Mouse (Mus musculus) adrenal gland (tissue): Measurements from ENCODE around the gene Nkx3-2.

Experiments used
- intact Hi-C: fragments of 180-260 bp; cut with DNase I; formaldehyde crosslinking; loops from one replicate; pipeline ENCODE4 v1.15.1; 2025

Nkx3-2 gene

DNA sequence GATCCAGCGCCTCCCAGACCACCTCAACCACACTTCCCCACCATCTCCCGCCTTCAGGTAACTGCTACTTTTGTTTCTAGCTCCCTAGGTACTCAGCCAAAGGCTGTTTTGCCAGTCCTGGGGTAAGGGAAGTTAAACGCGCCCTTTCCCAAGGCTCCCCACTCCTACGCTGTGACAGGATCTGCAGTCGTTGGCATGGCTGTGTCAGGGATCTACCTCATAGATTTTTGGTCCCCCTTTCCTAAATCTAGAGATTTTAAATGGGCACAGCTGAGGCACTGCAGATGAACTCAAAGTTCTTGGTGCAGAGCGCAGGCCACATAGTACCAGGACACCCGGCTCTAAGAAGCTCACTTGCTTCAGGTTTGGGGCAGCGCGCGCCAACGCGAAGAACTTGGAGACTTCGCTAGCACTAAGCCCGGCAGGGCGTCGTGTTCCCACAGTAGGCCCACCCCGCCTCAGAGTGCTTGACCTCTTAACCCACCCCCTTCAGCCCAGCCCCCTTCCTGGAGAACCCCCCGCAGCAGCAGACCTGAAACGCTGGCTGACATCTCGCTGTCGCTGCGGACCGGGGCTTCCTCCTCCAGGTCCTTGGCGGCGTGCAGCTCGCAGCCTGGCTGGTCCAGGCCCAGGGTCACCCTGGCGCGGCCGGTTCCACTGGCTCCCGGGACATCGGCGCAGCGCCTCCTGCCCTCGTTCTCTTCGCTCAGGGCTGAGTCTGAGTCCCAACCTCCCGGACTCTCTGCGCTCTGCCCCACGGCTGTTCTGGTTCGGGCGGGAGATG is 1.2 kb downstream of the Nkx3-2 start:
- intact Hi-C loops = no loop called here

DNA sequence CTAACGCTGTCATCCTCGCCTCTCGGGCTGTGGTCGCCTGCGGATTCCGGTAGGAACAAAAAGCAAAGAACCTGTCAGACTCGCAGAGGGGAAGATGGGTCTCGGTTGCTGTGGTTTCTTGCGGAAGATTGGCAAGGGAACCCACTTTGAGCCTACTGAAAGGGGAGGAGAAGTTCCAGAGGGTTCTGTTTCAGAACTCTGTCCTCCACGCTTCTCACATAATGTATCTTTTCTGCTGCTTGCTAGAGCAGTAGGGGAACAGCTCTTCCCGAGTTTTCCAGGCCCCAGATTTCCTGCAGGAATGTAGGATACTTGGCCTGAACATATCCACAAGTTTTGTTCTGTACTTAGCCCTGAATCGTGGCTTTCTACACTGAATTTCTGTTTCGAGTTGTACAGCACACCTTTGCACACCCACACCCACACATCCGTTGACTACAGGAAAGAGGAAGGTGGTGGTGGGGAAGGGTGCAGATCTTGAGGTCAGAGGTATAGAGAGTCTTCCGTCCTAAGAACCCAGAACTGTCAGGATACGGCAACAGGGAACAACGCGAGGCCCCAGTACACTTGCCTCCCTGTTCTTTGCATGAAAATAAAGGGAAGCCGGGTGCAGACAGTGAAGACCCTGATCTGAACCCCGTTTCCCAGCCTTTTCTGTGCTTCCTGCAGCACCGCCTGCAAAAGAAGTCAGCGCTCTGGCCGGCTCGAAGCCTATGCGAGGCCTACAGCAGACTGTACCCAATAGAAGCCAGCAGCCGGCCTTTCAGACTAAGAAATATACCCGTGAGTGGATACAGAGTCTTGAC is 2.0 kb downstream of the Nkx3-2 start:
- intact Hi-C loops = no loop called here

DNA sequence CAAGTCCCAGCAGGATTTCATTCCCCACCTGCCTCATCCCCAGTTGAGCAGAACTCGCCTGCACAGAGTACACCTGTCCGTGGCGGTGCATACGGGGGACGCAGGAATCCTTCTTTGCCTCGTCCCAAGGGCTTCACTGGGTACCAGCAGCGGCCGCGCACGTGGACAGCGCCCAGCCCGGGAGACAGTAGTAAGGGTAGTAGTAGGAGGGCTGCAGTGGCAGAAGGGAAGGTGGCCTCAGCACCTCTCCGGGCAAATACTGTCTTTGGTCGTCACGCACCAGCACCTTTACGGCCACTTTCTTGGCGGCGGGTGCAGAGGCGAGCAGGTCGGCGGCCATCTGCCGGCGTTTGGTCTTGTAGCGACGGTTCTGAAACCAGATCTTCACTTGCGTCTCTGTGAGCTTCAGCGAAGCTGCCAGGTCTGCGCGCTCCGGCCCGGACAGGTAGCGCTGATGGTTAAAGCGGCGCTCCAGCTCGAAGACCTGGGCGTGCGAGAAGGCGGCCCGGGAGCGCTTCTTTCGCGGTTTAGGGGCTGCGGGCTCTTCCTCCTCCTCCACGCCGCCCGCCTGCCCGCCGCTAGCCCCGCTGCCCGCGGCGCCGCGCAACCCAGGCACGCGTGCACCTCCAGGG is 2.7 kb downstream of the Nkx3-2 start:
- intact Hi-C loops = no loop called here

DNA sequence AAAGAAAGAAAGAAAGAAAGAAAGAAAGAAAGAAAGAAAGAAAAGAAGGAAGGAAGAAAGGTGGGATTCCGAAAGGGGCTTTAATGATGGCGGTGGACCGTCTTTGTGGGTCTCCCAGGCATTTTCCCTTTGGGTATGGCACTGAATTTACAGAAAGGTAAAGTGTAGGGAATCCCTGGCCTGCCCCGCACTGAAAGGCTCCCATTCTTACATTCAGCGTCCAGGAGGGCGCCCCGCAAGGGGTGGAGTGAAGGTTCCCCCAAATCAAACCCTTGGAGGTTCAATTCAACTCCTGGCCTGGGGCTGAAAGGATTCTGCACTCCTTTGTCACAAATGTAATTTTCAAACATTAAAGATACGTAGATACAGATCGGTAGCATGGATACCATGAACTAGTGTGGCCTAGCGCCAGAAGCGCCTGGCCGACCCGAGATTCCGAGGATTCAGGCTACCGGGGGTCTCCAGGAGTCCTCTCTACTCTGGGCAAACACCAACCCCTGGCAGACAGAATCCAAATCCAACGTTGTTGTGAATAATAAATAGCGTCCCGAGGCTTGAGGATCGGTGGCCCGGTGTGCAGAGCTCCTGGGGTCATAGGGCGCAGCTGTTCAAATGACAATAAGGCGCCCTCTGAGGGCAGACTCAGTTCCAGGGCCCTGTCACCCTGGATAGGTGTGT is 3.3 kb downstream of the Nkx3-2 start:
- intact Hi-C loops = no loop called here

DNA sequence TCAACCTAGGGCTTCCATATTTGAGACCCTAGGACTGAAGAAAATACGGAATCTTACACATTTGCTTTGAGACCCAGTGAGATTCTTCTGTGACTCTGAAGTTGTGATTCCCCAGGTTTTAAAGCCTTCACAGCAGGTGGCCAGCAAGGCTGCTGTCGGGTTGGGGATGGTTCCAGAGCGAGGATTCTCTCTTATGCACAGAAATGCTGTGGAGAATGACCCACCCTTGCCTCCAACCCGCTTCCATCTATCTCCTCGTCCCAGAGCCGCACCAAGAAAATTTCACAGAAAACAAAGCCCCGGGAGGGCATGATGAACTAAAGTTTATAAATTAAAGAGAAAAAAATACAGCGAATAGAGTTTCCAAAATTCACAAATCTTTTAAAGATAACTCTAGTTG is 4.2 kb downstream of the Nkx3-2 start:
- intact Hi-C loops = no loop called here

DNA sequence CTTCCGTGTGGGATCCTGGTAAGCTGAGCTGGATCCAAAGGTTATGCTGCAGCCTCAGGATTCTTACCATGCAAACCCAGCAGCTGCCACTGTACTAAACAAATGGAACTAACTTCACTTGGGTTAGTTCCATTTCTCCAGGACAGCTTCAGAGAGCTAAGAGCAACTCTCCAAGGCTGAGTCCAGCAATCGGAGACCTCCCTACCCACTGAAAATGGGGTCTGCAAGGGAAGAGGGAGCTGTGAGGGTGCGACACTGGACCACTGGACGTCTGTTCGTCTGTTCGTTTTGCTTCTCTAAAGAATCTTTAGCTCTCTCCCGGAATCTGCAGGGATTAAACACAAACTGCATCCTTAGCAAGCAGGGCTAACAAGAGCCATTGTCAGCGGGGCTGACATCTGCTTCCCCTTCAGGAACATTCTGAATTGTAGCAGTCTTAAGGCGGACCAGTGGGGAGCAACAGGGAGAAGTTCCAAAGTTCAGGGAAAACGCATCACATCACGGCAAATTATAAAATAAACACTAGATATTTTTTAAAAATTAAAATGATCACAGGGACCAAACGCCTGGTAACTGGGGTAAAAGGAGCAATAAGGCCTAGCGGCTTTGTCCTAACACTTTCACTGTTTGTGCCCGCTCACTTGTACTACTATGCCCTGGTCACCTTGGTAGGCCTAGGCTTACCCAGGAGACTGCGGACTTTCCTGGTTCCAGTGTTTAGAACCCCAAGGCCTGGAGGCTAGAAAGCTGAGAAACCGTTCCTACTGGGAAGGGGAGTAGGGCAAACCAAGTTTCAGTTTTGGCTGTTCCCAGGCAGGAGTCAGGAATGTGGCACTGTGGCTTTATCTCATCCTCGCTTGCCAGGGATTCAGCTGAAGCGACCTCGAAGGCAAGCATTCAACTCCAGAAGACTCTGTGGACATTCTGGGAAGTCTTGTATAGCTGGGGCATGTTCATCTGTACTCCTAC is 5.3 kb downstream of the Nkx3-2 start:
- intact Hi-C loops = no loop called here

DNA sequence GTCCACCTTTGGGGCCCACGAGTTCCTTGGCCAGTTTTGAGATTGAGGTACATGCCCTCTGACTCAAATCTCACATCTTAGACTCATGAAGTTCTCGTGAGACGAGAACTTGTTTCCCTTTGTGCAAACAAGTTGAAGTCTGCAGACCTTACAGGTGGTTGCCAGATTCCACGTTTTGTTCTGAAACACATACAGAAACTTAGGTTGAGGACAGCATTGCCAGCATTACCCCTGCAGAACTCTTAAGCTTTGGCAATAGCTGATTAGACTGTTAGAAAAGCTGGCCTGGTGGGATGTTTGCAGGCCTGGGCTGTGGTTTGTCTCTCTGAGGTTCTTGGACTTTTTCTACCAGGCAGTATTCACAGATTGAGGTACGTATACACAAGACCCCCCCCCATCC is 7.0 kb downstream of the Nkx3-2 start:
- intact Hi-C loops = no loop called here

DNA sequence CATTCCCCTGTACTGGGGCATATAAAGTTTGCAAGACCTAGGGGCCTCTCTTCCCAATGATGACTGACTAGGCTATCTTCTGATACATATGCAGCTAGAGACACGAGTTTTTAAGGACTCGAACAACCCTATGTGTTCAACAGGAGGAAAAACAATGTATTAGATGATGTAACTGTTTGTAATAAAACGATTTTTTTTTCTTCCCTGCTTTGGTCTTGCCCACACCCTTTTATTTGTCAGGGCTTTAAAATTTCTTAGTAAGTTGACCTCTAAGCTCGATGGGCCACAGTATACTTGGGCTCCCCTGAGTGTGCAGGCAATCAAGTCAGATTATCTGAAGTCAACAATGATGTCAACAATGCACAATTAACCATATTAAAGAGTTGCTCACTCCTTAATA is 7.9 kb downstream of the Nkx3-2 start:
- intact Hi-C loops = no loop called here

DNA sequence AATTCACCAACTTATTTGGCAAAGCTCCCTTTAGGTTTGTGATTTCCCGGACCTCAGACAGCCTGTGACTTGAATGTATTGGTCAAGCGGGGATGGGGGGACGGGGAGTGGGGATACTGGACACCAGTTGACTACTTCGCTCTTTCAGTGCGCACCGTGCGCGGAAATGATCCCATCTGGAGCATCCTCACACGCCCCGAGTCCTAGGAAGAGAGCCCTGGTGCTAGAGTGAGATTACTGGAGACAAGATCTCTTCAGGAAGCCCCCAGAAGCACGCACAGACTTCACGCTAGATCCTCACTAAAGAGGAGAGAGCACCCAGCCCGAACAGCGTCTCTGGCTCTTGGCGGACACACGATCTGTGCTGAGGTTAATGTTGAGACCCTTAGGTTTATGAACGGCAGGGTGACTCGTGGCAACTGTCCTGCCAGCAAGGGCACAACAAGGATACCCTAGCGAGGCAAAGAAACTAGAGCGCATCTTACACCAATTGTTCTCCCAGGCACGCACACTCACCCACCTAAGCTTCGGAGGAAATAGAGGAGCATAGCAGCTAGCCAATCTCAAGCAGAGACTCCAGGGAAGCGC is 8.8 kb downstream of the Nkx3-2 start:
- intact Hi-C loops = no loop called here

DNA sequence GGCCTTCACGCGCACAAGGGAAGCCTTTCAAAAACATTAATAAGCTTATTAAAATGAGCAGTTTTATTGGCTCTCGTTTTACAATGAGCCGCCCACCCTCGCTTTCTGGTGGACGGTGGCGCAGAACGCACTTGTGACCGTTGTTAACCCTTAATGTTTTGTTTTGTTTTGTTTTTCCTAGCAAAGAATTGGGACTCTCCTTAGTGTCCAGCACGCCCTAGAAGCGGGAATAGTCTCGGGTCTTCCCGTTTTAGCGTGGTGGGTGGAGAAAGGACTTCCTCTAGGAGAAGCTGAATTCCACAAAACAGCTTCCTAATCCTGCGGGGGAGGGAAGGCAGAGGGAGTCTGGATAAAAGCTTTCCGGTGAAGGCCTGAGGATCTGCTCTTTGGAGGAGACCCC is 9.5 kb downstream of the Nkx3-2 start:
- intact Hi-C loops = no loop called here

DNA sequence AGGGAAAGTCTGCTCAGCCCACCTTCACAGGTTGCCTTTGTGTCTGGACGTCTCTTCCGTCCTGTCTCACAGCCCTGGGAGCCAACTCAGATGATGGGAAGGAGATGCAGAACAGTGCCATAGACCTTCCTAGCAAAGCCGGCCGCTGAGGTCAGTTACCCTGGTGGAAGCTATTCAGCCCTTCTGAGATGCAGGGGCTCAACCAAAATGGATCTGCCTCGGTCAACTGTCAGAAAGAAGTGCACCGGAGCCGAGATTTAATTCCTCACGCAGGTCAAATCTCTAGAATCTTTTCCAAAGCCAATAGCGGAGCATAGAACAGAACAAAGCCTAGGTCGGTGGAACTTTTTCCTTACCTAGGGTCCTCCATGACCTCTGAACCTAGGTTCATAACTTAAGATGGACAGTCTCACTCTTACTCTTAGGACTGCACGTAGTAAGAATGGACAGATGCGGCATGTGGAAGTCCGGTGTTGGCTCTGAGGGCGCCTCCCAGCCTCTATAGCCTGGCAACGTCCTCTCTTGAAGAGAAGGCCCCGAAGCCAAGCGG is 10.0 kb downstream of the Nkx3-2 start:
- intact Hi-C loops = no loop called here

DNA sequence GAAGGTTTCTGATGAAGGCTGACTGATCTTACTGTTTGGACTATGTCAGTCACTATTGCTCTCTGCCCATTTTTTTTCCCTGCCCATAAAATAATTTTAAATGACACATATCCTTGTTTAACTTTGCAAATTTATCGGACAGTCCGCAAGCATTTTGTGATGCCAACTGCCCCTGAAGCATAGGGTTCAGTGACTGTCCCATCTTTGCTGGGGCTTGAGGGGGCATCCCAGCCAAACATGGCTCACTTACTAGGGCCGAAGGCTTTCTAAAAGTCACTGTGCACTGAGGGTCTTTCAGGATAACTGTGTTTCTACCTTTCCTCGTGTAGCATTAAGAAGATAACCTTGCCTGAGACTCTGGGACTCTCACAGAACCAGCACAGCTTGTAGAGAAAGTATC is 11.6 kb downstream of the Nkx3-2 start:
- intact Hi-C loops = no loop called here

DNA sequence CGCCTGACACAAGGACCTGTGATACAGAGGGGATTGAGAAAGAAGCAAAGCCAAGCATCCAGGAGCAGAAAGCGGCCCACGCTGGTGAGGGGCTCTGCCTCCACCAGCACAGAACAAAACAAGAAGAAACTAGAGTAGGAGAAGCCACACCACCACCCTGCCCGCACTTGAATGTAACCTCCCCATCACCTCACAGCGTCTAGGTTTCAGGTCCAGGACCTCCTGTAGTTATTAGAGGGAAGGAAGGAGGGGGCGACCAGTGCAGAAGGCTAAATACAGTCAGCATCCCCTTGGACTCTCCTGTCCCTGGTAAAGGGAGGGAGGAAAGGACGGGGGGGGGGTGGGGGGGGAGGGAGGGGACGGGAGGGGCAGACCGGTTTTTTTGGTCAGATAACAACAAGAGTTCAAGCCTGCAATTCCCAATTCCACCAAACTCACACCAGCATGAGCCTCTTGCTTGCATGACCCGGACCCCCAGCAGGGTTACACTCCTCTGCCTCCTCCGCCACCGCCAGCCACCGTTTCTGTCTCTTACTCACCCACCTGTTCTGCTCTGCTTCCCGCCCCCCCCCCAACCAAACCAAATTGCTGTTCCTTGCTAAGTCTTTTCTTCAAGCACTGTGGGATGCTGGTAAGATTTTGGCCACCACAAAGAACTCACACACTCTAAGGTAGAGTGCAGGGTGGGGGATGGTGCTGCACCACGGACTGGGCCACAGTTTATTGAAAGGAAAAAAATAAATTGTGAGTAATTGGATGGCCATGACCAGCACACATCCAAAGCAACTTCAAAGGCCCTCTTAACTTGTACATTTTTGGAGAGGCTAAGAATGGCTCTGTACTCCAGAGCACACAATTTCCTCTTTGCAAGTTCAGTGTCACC is 19.2 kb downstream of the Nkx3-2 start:
- intact Hi-C loops = no loop called here

DNA sequence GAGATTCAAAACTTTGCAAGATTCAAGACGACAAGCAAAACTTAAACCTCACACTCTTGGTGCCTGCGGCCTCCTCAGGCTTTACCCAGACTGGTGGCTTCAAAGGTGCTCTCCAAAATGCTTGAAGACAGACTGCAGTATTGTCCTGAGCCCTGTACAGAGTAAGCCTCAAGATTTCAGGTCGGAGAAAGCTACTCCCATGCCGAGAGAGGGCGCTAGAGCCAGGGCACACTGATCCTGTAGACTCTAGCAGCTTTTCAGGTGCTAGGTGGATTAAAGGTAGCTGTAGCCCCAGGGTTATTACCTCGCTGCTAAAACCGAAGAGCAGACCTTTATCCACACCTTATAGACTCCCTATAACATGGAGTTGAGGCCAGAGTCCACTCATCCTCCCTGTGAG is 20.1 kb downstream of the Nkx3-2 start:
- intact Hi-C loops = no loop called here

DNA sequence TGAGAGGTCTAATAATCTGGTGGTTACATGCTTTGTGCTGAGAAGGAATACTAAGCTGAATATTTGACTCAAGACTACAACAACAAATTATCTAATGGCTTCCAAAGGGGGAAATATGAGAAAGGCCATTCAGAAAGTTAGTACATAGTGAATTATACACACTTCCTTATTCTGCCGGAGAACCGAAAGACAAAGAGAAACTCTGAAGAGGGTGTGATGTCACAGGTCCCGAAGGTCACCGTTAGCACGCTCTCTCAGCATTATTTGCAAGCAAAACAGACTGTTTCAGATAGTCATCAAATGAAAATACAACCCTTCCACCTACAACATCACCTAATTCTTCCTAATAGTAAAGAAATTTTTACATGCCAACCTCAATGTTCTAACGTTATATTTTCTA is 25.5 kb downstream of the Nkx3-2 start:
- intact Hi-C loops = no loop called here

DNA sequence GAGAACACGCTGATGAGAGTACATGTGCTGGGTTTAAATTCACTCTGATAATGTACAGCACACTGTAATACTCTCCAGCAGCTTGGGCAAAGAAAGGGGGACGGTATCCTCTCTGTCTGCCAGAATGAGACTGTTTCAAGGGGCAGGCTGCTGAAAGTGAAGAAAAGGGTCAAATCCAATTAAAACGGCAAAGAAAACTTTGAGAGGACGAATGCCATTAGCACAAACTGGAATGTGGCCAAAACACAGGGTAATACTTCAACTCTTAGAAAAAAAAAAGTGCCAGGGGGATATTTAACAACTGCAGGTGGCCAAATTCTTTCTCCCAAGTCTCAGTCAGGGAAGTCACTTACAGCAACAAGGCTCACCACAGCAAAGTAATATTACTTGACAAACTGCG is 27.3 kb downstream of the Nkx3-2 start:
- intact Hi-C loops = no loop called here

DNA sequence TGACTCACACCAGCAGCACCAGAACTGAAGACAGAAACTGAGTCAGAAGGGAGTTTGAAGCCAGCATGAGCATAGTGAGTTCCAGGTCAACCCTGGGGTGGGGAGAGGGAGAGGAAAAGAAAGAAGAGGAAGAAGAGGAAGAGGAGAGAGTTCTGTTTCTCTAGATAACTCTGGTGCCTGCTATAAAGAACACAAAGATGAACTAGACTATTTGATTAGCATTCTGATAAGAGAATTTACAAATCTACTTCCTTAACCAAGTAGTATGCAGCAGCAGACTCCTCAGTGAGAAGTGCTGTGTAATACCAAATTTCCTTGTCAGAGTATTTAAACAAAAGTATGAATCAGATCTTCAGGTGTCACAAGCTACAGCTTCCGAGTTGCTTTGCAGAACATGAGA is 37.3 kb downstream of the Nkx3-2 start:
- intact Hi-C loops = no loop called here

DNA sequence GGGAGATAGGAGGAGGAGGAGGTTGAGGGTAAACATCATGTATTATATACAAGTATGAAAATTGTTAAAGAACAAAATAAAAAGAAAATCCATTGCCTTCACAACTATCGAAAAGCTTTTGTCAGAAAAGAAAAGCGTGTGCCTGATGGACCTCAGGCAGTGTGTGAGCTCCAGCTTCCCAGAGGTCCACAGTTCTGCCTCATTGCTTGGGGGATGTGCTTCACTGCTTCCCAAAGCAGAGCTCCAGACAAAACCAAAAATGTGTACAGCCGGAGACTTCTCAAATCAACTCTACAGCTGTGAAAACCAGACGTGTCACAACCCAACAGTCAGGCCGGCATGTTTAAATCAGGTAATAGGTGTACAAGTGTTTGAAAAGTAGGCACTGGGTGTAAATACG is 38.7 kb downstream of the Nkx3-2 start:
- intact Hi-C loops = no loop called here
